8 mouse cellular contexts compared by ENCODE assay signal in the genomic region with DNA sequence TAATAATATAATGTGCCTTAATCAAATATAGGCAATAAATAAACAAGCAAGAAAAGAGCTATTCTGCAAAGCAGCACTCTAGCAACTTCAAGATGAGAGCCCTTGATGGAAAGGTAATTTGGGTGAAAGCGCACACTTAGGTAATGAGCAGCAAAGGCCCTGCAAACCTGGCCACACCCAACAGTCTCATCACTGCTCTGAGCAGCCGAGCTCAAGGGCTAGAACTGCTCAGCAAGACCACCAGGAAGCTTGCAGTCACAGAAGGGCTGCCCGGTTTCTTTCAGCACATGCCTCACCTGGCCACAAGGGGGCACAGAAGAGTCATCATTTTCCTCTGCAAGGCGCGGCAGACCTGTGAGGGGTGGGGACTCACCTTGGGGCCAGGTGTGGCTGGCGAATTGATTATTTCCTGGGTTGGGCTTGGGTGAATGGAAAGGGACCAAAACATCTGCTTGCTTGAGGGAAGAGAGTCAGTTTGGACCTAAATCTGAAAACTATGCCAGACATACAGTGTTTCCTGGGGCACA.
DNase-seq lines count a peak whose midpoint lies in the region; ATAC-seq and TF ChIP-seq lines count a peak whose summit lies in the region.
"Had no signal": no experiment of that assay in that cellular context is flagged by ENCODE, and none has a peak within 500 bp of the region (broad histone marks: within the 10 kb centered on the region; RNA-seq: fewer than 3 reads in every experiment).

No protein-coding gene starts in this region.

- no peak for DNase-seq in layer of hippocampus, adult 2 months (ENCODE audit: low spot score in 2 of 2)
- no peak for DNase-seq in layer of hippocampus, adult 18-20 months (ENCODE audit: low spot score in 2 of 2)
- peak; percentile 57 for DNase-seq in R1 (ENCODE audit: low read depth, low spot score)
- DNase-seq in cerebellum, adult 2 months: peak; percentile 82 to 88
- peak; percentile 51 for DNase-seq in kidney, postnatal 10 days
- peak; percentile 27 for DNase-seq in yolk sac, embryonic 10.5 days (ENCODE audit: low spot score)

- H3K4me1 ChIP-seq in cerebellum, adult 2 months (ENCODE audit: control insufficient read depth, insufficient read depth, low read length): peaks cover 12% of the 10 kb centered on the region

- TF ChIP-seq CTCF in layer of hippocampus, adult 2 months (conservative IDR thresholded peaks at IDR 0.05): peak; percentile 69
- TF ChIP-seq CTCF in cerebellum, adult 2 months (IDR thresholded peaks at IDR 0.05; ENCODE audit: borderline replicate concordance, insufficient read depth, low read depth, low read length): peak; percentile 94

- H3K27ac ChIP-seq in layer of hippocampus, adult 2 months: no peak overlapping the region
- peak overlapping the region; percentile 66 for H3K27ac ChIP-seq in cerebellum, adult 2 months (ENCODE audit: insufficient read depth, low read length)
- H3K27ac ChIP-seq: limb, embryonic 15.5 days had no signal

- no peak for ATAC-seq in erythroid progenitor cell, adult 5-6 weeks (replicated peaks; ENCODE audit: low FRiP score, poor library complexity, severe bottlenecking)

- WGBS in cerebellum, adult 2 months: 15% methylated on average over 6 of the region's 6 CpGs

- H3K4me3 ChIP-seq in layer of hippocampus, adult 2 months: no peak overlapping the region
- peak overlapping the region; percentile 17 for H3K4me3 ChIP-seq in cerebellum, adult 2 months (replicated peaks; ENCODE audit: insufficient read depth, low read depth, low read length)
- H3K4me3 ChIP-seq: limb, embryonic 15.5 days had no signal

- H3K27me3 ChIP-seq in cerebellum, adult 2 months (ENCODE audit: control insufficient read depth, insufficient read depth, low read length): no peaks in the 10 kb centered on the region

- TF ChIP-seq POLR2A in cerebellum, adult 2 months (IDR thresholded peaks at IDR 0.05; ENCODE audit: borderline replicate concordance, insufficient read depth, low read length): no peak

Comparison
In these comparisons a context has a peak if more than half of its experiments do, and no peak if none do; other contexts are left out.
1. DNase-seq: peak in R1 (single experiment), cerebellum, adult 2 months (2 of 2), kidney, postnatal 10 days (single experiment) and yolk sac, embryonic 10.5 days (single experiment); none in layer of hippocampus, adult 2 months (0 of 2) and layer of hippocampus, adult 18-20 months (0 of 2).